Mouse (Mus musculus) gastrocnemius, postnatal 10 days (tissue): Measurements from ENCODE around the gene Chmp1a. TPM values are rescaled to one million over a fixed set of nuclear protein-coding genes. Genes with fewer than 3 reads are reported as not detected.
A peak's percentile ranks its signal among the peaks of the same experiment; 100 is the strongest.

Source experiments
- DNase-seq: peaks from one replicate; pipeline ENCODE4 v3.0.0; 2021; ENCODE audit warnings: mixed read lengths
- total RNA-seq, 2 experiments: library from RNA; stranded (reverse); gene quantifications; 2 replicates each; pipeline ENCODE4 v1.2.3; 2021

The Chmp1a gene
- total RNA-seq, 2 experiments from 2014 or later: 41.0 to 48.2 TPM

DNA sequence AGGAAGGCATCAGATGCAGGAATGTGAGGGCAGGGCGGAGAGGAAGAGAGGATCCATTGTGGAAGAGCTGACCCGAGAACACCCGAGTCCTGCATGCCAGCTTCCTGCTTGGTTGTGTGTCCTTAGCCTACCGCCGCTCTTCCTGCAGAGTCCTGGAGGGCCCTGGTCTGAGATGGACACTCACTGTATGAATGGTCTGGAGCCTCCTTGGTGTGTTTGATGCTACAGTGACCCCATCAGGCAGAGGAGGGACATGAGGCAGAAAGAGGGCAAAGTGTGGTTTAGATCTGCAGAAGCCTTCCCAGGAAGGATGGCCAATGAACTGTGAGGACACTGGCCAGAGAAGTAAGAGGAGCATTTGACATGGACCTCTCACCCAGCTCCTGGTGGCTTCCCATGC lies 57.4 kb downstream of the Chmp1a start:
- DNase-seq: peak; percentile 13

Other genes starting within 250 kb of the Chmp1a start
- 10 to 100 TPM; 52.0 to 65.8 TPM for gene Ankrd11, start 170.5 kb downstream of the Chmp1a start, total RNA-seq
- gene Spg7, start 149.8 kb downstream of the Chmp1a start, total RNA-seq: 10 to 100 TPM; 49.6 to 56.8 TPM
- 100 to 1,000 TPM; 676 to 736 TPM for gene Rpl13, start 110.4 kb downstream of the Chmp1a start, total RNA-seq
- under 1 TPM; 0.41 to 0.82 TPM for gene Cpne7, start 95.4 kb downstream of the Chmp1a start, total RNA-seq
- gene Sult5a1, start 54.4 kb downstream of the Chmp1a start, total RNA-seq: 1 to 10 TPM; 5.8 to 6.4 TPM
- 1 to 10 TPM; 5.1 to 6.6 TPM for gene Dpep1, start 26.5 kb downstream of the Chmp1a start, total RNA-seq
- 1 to 10 TPM; 1.2 to 2.4 TPM for gene Spata33, start 69 bp upstream of the Chmp1a start, total RNA-seq
- 10 to 100 TPM; 14.2 to 18.7 TPM for gene Cdk10, start 12.1 kb upstream of the Chmp1a start, total RNA-seq
- 1 to 10 TPM; 1.2 to 1.5 TPM for gene Spata2l, start 23.5 kb upstream of the Chmp1a start, total RNA-seq
- gene Zfp276, start 41.4 kb upstream of the Chmp1a start, total RNA-seq: 10 to 100 TPM in 1 of 2 experiments, 1 to 10 TPM in 1; 8.0 to 11.5 TPM
- 10 to 100 TPM; 12.3 to 13.4 TPM for gene Vps9d1, start 41.6 kb upstream of the Chmp1a start, total RNA-seq
- gene Fanca, start 105.8 kb upstream of the Chmp1a start, total RNA-seq: 1 to 10 TPM; 4.6 to 6.2 TPM
- 1 to 10 TPM in 1 of 2 experiments, under 1 TPM in 1; 0.86 to 1.2 TPM for gene Spire2, start 120.0 kb upstream of the Chmp1a start, total RNA-seq
- gene Tcf25, start 161.0 kb upstream of the Chmp1a start, total RNA-seq: 100 to 1,000 TPM; 144 to 157 TPM
- gene Mc1r, start 194.3 kb upstream of the Chmp1a start, total RNA-seq: not detected
- 1 to 10 TPM; 1.8 to 1.9 TPM for gene Tubb3, start 198.7 kb upstream of the Chmp1a start, total RNA-seq
- gene Def8, start 210.8 kb upstream of the Chmp1a start, total RNA-seq: 10 to 100 TPM; 35.8 to 37.6 TPM